Comparison of ENCODE assay signal across 12 mouse cellular contexts in the genomic region with DNA sequence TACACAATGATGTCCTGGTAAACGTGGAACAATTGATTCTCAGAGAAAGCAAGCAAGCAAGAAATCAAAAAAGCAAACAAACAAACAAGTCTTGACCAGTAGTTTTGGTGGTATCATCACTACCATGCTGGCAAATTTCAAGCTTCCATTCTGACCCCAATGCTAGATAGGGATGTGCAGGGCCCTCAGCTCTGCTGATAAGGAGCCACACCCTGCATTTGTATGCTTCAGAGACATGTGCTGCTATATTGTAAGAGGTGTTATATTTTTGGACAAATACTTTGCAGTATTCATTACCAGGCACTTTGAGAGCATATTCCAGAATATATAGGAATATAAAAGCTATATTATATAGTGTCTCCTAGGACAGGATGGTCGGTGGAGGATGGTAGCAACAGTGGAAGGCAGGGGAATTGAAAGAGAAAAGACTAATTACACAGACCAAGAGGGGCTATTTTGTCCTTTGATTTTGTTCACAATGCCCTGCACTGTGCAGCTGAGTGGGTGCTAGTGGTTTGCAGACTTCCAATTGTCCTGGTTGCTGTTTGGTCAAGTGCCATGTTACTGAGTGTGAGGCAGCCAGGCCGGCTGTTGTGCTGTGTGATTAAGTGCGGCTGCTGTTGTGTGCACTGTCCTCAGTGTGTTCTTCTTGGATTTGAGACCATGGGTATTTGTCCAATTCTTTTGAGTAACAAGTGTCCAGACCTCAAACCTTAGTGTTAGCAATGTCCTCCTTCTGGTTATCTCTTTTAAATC. TPM values are rescaled to one million over a fixed set of nuclear protein-coding genes. Genes with fewer than 3 reads are reported as not detected.
DNase-seq lines count a peak whose midpoint lies in the region; ATAC-seq lines count a peak whose summit lies in the region.
"Had no signal": no experiment of that assay in that cellular context is flagged by ENCODE, and none has a peak within 500 bp of the region (broad histone marks: within the 10 kb centered on the region; RNA-seq: fewer than 3 reads in every experiment).

No protein-coding gene starts in this region.

- H3K36me3 ChIP-seq in forebrain, embryonic 11.5 days (ENCODE audit: control insufficient read depth, insufficient read depth, low read length): no peaks in the 10 kb centered on the region
- no peaks in the 10 kb centered on the region for H3K36me3 ChIP-seq in forebrain, embryonic 10.5 days (replicated peaks)
- H3K36me3 ChIP-seq in hindbrain, embryonic 16.5 days (ENCODE audit: control insufficient read depth, insufficient read depth, low read length): no peaks in the 10 kb centered on the region
- H3K36me3 ChIP-seq in intestine, embryonic 16.5 days (ENCODE audit: control insufficient read depth, insufficient read depth, low read length): no peaks in the 10 kb centered on the region
- H3K36me3 ChIP-seq: heart, embryonic 13.5 days; intestine, embryonic 15.5 days had no signal

- no peak for DNase-seq in forebrain, embryonic 11.5 days (ENCODE audit: low spot score)
- DNase-seq in forebrain, embryonic 10.5 days (ENCODE audit: extremely low spot score, low spot score): no peak
- DNase-seq in Muller cell, postnatal 12 days (ENCODE audit: inconsistent ontology term): peak; percentile 27
- peak; percentile 66 for DNase-seq in lung, postnatal 36 days
- DNase-seq in cerebellum, adult 8-10 months: no peak
- DNase-seq: embryo, embryonic 11 days; kidney, postnatal 4 days had no signal

- 60% methylated on average over 4 of the region's 4 CpGs for WGBS in forebrain, embryonic 11.5 days
- 77% methylated on average over 4 of the region's 4 CpGs for WGBS in forebrain, embryonic 10.5 days
- 38% methylated on average over 4 of the region's 4 CpGs for WGBS in hindbrain, embryonic 16.5 days
- 73% methylated on average over 4 of the region's 4 CpGs for WGBS in intestine, embryonic 16.5 days

- H3K27me3 ChIP-seq in forebrain, embryonic 11.5 days (ENCODE audit: control insufficient read depth, insufficient read depth, low read length): no peaks in the 10 kb centered on the region
- H3K27me3 ChIP-seq in forebrain, embryonic 10.5 days (ENCODE audit: poor library complexity, severe bottlenecking): no peaks in the 10 kb centered on the region
- H3K27me3 ChIP-seq in hindbrain, embryonic 16.5 days (replicated peaks; ENCODE audit: control insufficient read depth, insufficient read depth, low read length): no peaks in the 10 kb centered on the region
- H3K27me3 ChIP-seq in intestine, embryonic 16.5 days (replicated peaks; ENCODE audit: control insufficient read depth, insufficient read depth, low read length): no peaks in the 10 kb centered on the region
- H3K27me3 ChIP-seq: heart, embryonic 13.5 days; intestine, embryonic 15.5 days had no signal

- no peaks in the 10 kb centered on the region for H3K9me3 ChIP-seq in forebrain, embryonic 11.5 days (ENCODE audit: control insufficient read depth, low read length)
- no peaks in the 10 kb centered on the region for H3K9me3 ChIP-seq in forebrain, embryonic 10.5 days
- no peaks in the 10 kb centered on the region for H3K9me3 ChIP-seq in hindbrain, embryonic 16.5 days (ENCODE audit: control insufficient read depth, low read length)
- no peaks in the 10 kb centered on the region for H3K9me3 ChIP-seq in intestine, embryonic 16.5 days (ENCODE audit: control insufficient read depth, low read length)
- H3K9me3 ChIP-seq: heart, embryonic 13.5 days; intestine, embryonic 15.5 days had no signal

- no peak overlapping the region for H3K9ac ChIP-seq in forebrain, embryonic 11.5 days (ENCODE audit: low read length)
- no peak overlapping the region for H3K9ac ChIP-seq in hindbrain, embryonic 16.5 days (ENCODE audit: low read depth, low read length)
- H3K9ac ChIP-seq in intestine, embryonic 16.5 days (ENCODE audit: low read depth, low read length): no peak overlapping the region
- H3K9ac ChIP-seq: heart, embryonic 13.5 days; intestine, embryonic 15.5 days had no signal

- H3K4me3 ChIP-seq in forebrain, embryonic 11.5 days (ENCODE audit: low read depth, low read length): no peak overlapping the region
- H3K4me3 ChIP-seq in forebrain, embryonic 10.5 days: no peak overlapping the region
- no peak overlapping the region for H3K4me3 ChIP-seq in hindbrain, embryonic 16.5 days (ENCODE audit: low read length)
- no peak overlapping the region for H3K4me3 ChIP-seq in intestine, embryonic 16.5 days (ENCODE audit: low read length)
- H3K4me3 ChIP-seq: heart, embryonic 13.5 days; intestine, embryonic 15.5 days had no signal

- no peak overlapping the region for H3K4me2 ChIP-seq in forebrain, embryonic 11.5 days (ENCODE audit: low read depth, low read length, severe bottlenecking)
- H3K4me2 ChIP-seq in hindbrain, embryonic 16.5 days (ENCODE audit: low read length): no peak overlapping the region
- no peak overlapping the region for H3K4me2 ChIP-seq in intestine, embryonic 16.5 days (ENCODE audit: low read depth, low read length)
- H3K4me2 ChIP-seq: heart, embryonic 13.5 days; intestine, embryonic 15.5 days had no signal

- no peak overlapping the region for H3K27ac ChIP-seq in forebrain, embryonic 11.5 days (ENCODE audit: low read depth, low read length)
- H3K27ac ChIP-seq in forebrain, embryonic 10.5 days: no peak overlapping the region
- H3K27ac ChIP-seq in hindbrain, embryonic 16.5 days (ENCODE audit: low read depth, low read length): no peak overlapping the region
- H3K27ac ChIP-seq in intestine, embryonic 16.5 days (ENCODE audit: low read length): no peak overlapping the region
- H3K27ac ChIP-seq: heart, embryonic 13.5 days; intestine, embryonic 15.5 days had no signal

- H3K4me1 ChIP-seq in forebrain, embryonic 11.5 days (replicated peaks; ENCODE audit: control insufficient read depth, insufficient read depth, low read length): no peaks in the 10 kb centered on the region
- peaks cover 5% of the 10 kb centered on the region for H3K4me1 ChIP-seq in forebrain, embryonic 10.5 days
- H3K4me1 ChIP-seq in hindbrain, embryonic 16.5 days (ENCODE audit: control insufficient read depth, insufficient read depth, low read depth, low read length): no peaks in the 10 kb centered on the region
- no peaks in the 10 kb centered on the region for H3K4me1 ChIP-seq in intestine, embryonic 16.5 days (ENCODE audit: control insufficient read depth, insufficient read depth, low read length)
- H3K4me1 ChIP-seq: heart, embryonic 13.5 days; intestine, embryonic 15.5 days had no signal

- 0 out of 2 replicates have a peak, but pooled peaks have one; percentile 49 for ATAC-seq in forebrain, embryonic 11.5 days (replicated peaks; ENCODE audit: low FRiP score)
- peak; percentile 48; the same call in 1 of the 2 replicates for ATAC-seq in hindbrain, embryonic 16.5 days
- no peak for ATAC-seq in intestine, embryonic 16.5 days
- ATAC-seq in CD4-positive, CD25-positive, alpha-beta regulatory T cell, adult 4 months: no peak
- ATAC-seq: intestine, embryonic 15.5 days had no signal

RNA-seq across cellular contexts. Expression of a gene that starts 54.9 kb away (rescaled TPM):
- 12.3 and 14.0 TPM in 2 replicates for polyA plus RNA-seq in forebrain, embryonic 11.5 days (2014; fragmentation: Nextera tagmentation; extraction: Ambion mirVana)
- 7.0 and 7.9 TPM in 2 replicates for polyA plus RNA-seq in forebrain, embryonic 10.5 days (2016; fragmentation: Nextera tagmentation; extraction: Ambion mirVana)
- polyA plus RNA-seq in hindbrain, embryonic 16.5 days (2015; fragmentation: Nextera tagmentation; extraction: Ambion mirVana): 16.5 and 16.8 TPM in 2 replicates
- polyA plus RNA-seq in intestine, embryonic 16.5 days (2015; fragmentation: Nextera tagmentation; extraction: Ambion mirVana): 1.4 and 1.8 TPM in 2 replicates
- polyA plus RNA-seq in CD4-positive, CD25-positive, alpha-beta regulatory T cell, adult 4 months (2017; shearing (Covaris generic)): 1 to 10 TPM; 1.5 to 1.7 TPM

Comparison
In these comparisons a context has a peak if more than half of its experiments do, and no peak if none do; other contexts are left out.
1. ATAC-seq: peak in forebrain, embryonic 11.5 days (single experiment) and hindbrain, embryonic 16.5 days (single experiment); none in intestine, embryonic 16.5 days (single experiment) and CD4-positive, CD25-positive, alpha-beta regulatory T cell, adult 4 months (single experiment).
2. DNase-seq: peak in Muller cell, postnatal 12 days (single experiment) and lung, postnatal 36 days (single experiment); none in forebrain, embryonic 11.5 days (single experiment), forebrain, embryonic 10.5 days (single experiment) and cerebellum, adult 8-10 months (single experiment).